Mouse (Mus musculus) embryo, embryonic 10 days (tissue): Measurements from ENCODE around the gene Hipk4.

ENCODE experiments used
- DNase-seq: peaks from one replicate; pipeline ENCODE4 v3.0.0-alpha.2; 2015; ENCODE audit warnings: low spot score

Gene Hipk4

DNA sequence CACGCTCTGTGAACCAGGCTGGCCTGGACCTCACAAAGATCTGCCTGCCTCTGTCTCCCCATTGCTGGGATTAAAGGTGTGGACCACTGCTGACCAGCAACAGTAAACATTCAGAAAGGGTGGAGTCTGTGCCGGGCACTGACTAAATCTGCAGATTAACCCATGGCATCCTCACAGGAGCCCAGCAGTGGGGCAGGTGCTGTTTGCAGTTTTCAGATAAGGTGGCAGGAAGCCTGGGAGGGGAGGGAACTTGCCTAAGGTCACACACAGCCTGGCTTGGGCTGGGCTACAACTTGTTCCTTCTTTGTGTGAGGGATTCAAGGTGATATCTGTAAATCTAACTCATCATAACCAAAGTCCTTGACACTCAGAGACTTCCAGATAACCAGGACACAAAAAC, 17.5 kb downstream of the Hipk4 start:
- DNase-seq, result no peak

GRCm38 (mm10) chr7:27540935-27541334, 17.9 kb downstream of the Hipk4 start:
- DNase-seq, result no peak

GRCm38 (mm10) chr7:27541431-27541830, 18.4 kb downstream of the Hipk4 start:
- DNase-seq, result no peak

GRCm38 (mm10) chr7:27541922-27542321, 18.9 kb downstream of the Hipk4 start:
- DNase-seq, result no peak

DNA sequence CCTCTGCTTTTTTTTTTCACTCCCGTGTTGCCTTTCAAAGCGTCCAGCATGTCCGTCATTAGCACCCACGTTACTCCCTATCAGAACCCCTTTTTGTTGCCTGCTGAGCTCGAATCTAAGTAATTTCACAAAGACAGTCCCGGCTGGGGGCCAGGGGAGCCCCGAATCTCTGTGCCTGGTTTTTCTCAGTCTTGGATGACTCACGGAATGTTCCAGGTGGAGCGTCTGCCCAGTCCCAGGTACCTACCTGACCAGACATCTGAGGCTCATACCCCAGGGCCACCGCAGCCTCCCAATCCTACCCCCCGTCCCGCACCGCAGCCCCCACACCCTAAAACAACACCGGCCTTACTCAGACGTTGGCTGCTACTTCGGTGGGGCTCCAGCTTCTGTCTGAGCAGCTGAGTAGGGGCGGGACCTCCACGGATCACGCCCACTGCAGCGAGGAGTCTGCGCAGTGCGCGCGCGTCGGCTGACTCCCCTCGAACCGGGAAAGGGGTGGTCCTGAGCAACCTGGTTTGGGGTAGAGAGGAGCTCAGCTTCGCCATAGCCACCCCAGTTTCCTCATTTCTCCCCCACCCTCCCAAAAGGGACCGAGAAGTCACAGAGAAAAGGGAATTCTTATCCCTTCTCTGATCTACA, 19.4 kb downstream of the Hipk4 start:
- DNase-seq, result peak; percentile 93

DNA sequence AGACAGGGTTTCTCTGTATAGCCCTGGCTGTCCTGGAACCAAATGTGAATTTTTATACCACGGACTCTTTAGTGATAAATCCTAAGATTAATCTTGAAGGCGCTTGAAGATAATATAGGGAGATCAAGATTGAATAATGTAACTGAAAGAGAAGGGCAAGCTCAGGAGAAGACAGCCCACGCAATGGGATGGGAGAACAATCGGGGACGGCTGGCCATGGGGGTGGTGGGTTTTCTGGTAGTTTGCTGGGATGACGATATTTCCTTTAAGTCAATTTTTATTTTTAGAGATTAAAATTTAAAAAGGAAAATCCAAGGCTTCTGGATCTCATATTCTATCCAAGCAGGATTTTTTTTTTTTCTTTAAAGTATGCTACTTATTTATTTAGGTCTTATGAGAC, 20.0 kb downstream of the Hipk4 start:
- DNase-seq, result no peak

- DNase-seq, result no peak
These were observed 20.8 kb downstream of the Hipk4 start for GRCm38 (mm10) chr7:27543851-27544250.

DNA sequence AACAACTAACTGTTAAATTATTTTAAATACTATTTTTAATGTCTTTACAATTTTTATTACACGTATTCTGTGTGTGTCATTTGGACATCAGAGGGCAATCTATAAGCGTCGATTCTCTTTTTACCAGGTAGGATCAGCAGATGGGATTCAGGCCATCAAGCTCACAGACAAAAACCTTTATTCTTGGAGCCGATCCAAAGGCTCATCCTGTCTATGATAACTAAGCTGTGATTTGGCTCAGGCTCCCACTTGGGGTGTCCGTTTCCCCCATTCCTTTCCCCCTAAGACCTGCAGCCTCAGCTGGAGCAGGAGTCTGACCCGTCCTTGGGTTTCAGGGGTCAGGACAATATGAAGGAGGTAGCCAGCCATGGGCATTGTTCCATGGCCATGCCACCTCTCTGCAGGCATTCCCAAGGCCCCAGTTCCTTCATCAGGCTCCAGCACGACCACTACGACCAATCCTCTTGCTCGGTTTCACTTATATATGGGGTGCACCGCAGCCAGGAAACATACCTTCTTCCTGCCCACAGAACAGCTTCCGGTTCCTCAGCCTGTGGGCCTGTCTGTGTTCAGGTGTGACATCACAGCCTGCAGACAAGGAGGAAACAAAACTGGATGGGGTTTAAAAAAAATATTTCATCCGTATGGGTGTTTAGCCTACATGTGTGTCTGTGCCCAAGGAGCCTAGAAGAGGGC, 21.8 kb downstream of the Hipk4 start:
- DNase-seq, result no peak

- DNase-seq, result no peak
These were observed 26.5 kb downstream of the Hipk4 start for GRCm38 (mm10) chr7:27549597-27549996.

GRCm38 (mm10) chr7:27552070-27552469, 29.0 kb downstream of the Hipk4 start:
- no peak for DNase-seq

DNA sequence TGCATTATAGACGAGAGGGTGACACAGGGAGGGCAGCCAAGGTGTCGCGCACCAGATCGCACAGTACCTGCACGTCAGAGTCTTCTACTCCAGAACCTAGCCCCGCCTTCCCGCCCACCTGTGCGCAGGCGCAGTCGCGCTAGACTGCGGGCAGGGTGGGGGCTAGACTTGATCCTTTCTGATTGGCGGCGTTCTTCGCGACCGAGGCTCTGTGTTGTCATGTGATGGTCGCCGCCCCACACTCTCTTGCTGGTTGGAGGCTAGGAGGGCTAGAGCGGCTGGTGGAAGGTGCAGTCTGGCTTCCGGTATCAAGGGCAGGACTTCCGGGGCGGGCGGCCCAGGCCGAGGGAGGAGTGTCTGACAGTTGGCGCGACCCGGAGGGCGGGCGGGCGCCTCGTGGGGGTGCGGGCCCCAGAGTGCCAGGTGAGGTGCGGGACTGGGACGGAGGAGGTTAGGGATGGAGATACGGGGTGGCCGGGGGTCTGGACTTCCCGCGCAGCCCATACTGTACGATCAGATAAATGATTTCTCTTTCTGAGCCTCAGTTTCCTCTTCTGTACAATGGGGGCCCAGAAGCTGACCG, 30.0 kb downstream of the Hipk4 start, which contains the start of the genes Pld3 and 2310022A10Rik:
Pld3 (minus strand) TSS at position 288 of the 583 bp plus-strand sequence.
2310022A10Rik (plus strand) TSS at position 303 of the 583 bp plus-strand sequence.
- DNase-seq, result peak; percentile 97

DNA sequence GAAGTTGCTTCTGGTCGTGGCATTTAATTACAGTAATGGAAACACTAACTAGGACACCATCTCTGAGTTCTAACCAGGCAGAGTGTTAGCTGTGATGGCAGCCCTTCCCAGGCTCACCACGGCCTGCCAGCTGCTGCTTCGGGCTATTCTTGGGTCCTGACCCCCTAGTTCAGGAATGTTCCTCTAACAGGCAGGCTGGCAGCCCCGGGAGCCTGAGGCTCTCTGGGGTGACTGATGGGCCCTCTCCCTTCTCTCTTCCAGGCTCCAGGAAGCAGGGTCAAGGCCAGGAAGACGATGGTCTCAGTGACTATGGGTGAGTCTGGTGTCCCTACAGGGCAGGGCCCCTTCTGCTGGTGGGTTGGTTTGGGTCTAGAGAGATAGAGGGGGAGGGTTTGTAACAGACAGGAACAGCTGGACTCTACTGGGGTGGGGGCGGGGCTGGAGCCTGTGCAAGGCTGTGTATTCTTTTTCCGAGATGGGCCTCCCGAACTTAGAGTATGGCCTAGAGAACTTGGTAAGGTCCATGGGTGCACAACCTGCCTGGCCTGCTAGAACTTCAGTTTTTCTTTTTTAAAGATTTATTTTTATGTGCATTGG, 37.3 kb downstream of the Hipk4 start:
- no peak for DNase-seq

GRCm38 (mm10) chr7:27560978-27561377, 37.9 kb downstream of the Hipk4 start:
- DNase-seq, result no peak

- DNase-seq, result no peak
These were observed 46.6 kb downstream of the Hipk4 start for GRCm38 (mm10) chr7:27569580-27570224.

DNA sequence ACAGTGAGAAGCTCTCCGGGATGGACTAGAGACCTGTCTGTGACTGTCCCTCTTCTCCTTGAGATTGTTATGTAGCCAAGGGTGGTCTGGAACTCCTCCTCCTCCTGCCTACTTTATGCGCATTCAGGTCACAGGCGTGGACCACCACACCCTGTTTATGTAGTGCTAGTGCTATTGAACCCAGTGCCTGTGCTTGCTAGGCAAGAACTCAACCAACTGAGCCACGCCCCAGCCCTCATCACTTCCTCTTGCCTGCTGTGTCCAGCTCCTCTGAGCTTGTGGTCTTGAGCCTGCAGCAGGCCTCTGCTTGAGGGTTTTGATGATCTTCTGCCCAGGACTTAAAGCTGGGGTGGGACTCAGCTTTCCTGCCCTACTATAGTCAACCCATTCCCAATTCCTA, 49.1 kb downstream of the Hipk4 start:
- DNase-seq, result no peak

- DNase-seq, result no peak
These were observed 51.2 kb downstream of the Hipk4 start for GRCm38 (mm10) chr7:27574124-27574880.

GRCm38 (mm10) chr7:27576914-27577313, 53.8 kb downstream of the Hipk4 start:
- peak; percentile 34 for DNase-seq

- DNase-seq, result no peak
These were observed 54.5 kb downstream of the Hipk4 start for GRCm38 (mm10) chr7:27577589-27577988.

GRCm38 (mm10) chr7:27578465-27578864, 55.4 kb downstream of the Hipk4 start:
- DNase-seq, result peak; percentile 20

DNA sequence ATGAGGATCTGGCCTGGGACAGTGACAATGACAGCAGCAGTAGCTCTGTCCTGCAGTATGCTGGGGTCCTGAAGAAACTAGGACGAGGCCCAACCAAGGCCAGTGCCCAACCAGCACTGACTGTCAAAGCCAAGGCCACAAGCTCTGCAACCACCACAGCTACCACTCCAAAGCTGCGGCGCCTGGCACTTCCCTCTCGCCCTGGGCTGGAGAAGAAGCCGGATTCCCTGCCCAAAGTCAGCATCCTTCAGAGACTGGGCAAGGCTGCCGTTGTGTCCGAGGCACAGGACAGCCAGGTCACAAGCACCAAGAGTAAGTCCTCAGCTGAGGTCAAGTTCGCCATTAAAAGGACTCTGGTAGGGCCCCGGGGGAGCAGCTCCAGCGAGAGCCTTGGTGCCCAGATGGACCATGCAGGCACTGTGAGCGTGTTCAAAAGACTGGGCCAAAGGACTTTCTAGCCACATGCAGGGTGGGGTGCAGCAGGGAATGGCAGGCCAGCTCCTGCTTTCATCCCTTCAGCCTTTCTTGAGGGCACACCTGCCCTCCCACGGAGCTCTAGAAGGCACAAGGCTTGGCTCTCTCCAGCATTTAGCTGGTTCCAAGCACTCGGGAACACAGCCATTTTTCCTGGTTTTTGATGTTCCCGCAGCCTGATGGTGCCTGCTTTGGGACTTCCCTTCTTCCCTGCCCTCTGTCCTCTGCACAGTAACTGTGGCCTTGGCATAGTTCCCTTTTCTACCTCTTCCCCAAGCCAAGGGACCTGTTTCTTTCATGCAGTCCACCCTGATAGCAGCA, 57.5 kb downstream of the Hipk4 start:
- DNase-seq, result no peak
